Mouse (Mus musculus) hindbrain, postnatal 0 days (tissue): ENCODE measurements at regions not wholly inside any gene's neighbourhood (a gene's known extent, or its start where the extent isn't known, plus 50 kb on each side); places are given as distances from the start of the nearest gene placed in this dataset.

Experiments
- ATAC-seq: fragments of 200-750 bp; cut with Nextera tagmentation; 2 replicates; pipeline ENCODE4 v1.8.0; 2017; ENCODE audit warnings: mild to moderate bottlenecking, moderate TSS enrichment, moderate library complexity
- DNase-seq: peaks from one replicate; pipeline ENCODE4 v3.0.0-alpha.2; 2015; ENCODE audit warnings: low spot score
- H3K27ac ChIP-seq: fragments of 300-500 bp; sonication (generic); 2 replicates; pipeline ENCODE4 v1.5.1; 2014; ENCODE audit warnings: mild to moderate bottlenecking
- H3K27me3 ChIP-seq: fragments of 300-500 bp; sonication (generic); 2 replicates; pipeline ENCODE4 v1.6.1; 2014; ENCODE audit warnings: low read length, mixed read lengths; ENCODE audit not compliant: insufficient read depth
- H3K36me3 ChIP-seq: fragments of 300-500 bp; sonication (generic); 2 replicates; pipeline ENCODE4 v1.6.1; 2014; ENCODE audit warnings: low read length, mixed read lengths; ENCODE audit not compliant: insufficient read depth
- H3K4me1 ChIP-seq: fragments of 300-500 bp; sonication (generic); 2 replicates; pipeline ENCODE4 v1.6.1; 2014; ENCODE audit warnings: antibody characterized with exemption, low read length, mixed read lengths; ENCODE audit not compliant: insufficient read depth
- H3K4me2 ChIP-seq: fragments of 300-500 bp; sonication (generic); 2 replicates; pipeline ENCODE4 v1.6.1; 2014; ENCODE audit warnings: low read depth, mild to moderate bottlenecking, low read length, moderate library complexity, mixed read lengths
- H3K4me3 ChIP-seq: fragments of 300-500 bp; sonication (generic); 2 replicates; pipeline ENCODE4 v1.5.1; 2014; ENCODE audit warnings: low read length
- H3K9ac ChIP-seq: fragments of 300-500 bp; sonication (generic); replicated peaks from 2 replicates; pipeline ENCODE4 v1.6.1; 2014; ENCODE audit warnings: mild to moderate bottlenecking, low read length, moderate library complexity, mixed read lengths
- H3K9me3 ChIP-seq: fragments of 300-500 bp; sonication (generic); 2 replicates; pipeline ENCODE4 v1.6.1; 2016; ENCODE audit warnings: low read length, mixed read lengths
- CTCF ChIP-seq: IDR thresholded peaks from 2 replicates; pipeline ENCODE4 v1.5.1; 2016; ENCODE audit warnings: antibody characterized with exemption, control low read depth, low read depth
- WGBS: fragments of 180-500 bp; shearing (Covaris S2); extraction: QIAGEN DNeasy Blood & Tissue Kit; methylation state at CpG from one replicate; pipeline ENCODE4 v1.1.7; 2014; 5-methylcytosine and 5-hydroxymethylcytosine counted together

- Histone ChIP-seq H3K27ac (no peak overlapping the region), H3K27me3 (no peaks in the 10 kb centered on the region), H3K4me2 (no peak overlapping the region), H3K4me1 (no peaks in the 10 kb centered on the region), H3K9ac (no peak overlapping the region), H3K4me3 (no peak overlapping the region), H3K9me3 (no peaks in the 10 kb centered on the region), H3K36me3 (no peaks in the 10 kb centered on the region)
- no peak for TF ChIP-seq CTCF
- WGBS: 35% methylated on average over 6 of the region's 6 CpGs
- ATAC-seq: no peak
- DNase-seq: no peak
Measured at GRCm38 (mm10) chr11:84731890-84732289, 87.4 kb downstream of the Mrm1 start.

- no peaks in the 10 kb centered on the region for H3K27me3 ChIP-seq
- no peak for ATAC-seq
- H3K4me1 ChIP-seq: no peaks in the 10 kb centered on the region; the same call in 1 of the 2 replicates
- H3K36me3 ChIP-seq: no peaks in the 10 kb centered on the region
- no peak overlapping the region for H3K4me2 ChIP-seq
- no peak for TF ChIP-seq CTCF
- no peaks in the 10 kb centered on the region for H3K9me3 ChIP-seq
- H3K4me3 ChIP-seq: no peak overlapping the region
- 16% methylated on average over 8 of the region's 8 CpGs for WGBS
- no peak overlapping the region for H3K27ac ChIP-seq
- no peak for DNase-seq
- H3K9ac ChIP-seq: no peak overlapping the region
Measured at GRCm38 (mm10) chr11:84730218-84730617, 89.1 kb downstream of the Mrm1 start.

- Histone ChIP-seq H3K4me1 (no peaks in the 10 kb centered on the region; the same call in 1 of the 2 replicates), H3K9me3 (no peaks in the 10 kb centered on the region), H3K4me3 (no peak overlapping the region), H3K36me3 (no peaks in the 10 kb centered on the region), H3K4me2 (no peak overlapping the region), H3K9ac (no peak overlapping the region), H3K27ac (no peak overlapping the region), H3K27me3 (no peaks in the 10 kb centered on the region)
- no peak for TF ChIP-seq CTCF
- no peak for ATAC-seq
- 12% methylated on average over 2 of the region's 2 CpGs for WGBS
- peak; percentile 51 for DNase-seq
Measured at GRCm38 (mm10) chr11:84729189-84729588, 90.1 kb downstream of the Mrm1 start.

- Histone ChIP-seq H3K27ac (0 out of 2 replicates have a peak overlapping the region, but pooled peaks have one; percentile 15), H3K4me1 (no peaks in the 10 kb centered on the region; the same call in 1 of the 2 replicates), H3K27me3 (no peaks in the 10 kb centered on the region), H3K9ac (no peak overlapping the region), H3K9me3 (no peaks in the 10 kb centered on the region), H3K4me3 (no peak overlapping the region), H3K4me2 (peak overlapping the region; percentile 18; the same call in 1 of the 2 replicates), H3K36me3 (no peaks in the 10 kb centered on the region)
- no peak for ATAC-seq
- peak; percentile 30 for DNase-seq
- 41% methylated on average over 18 of the region's 18 CpGs for WGBS
- TF ChIP-seq CTCF: no peak
Measured at GRCm38 (mm10) chr11:84725936-84726613, 93.2 kb downstream of the Mrm1 start.

- Histone ChIP-seq H3K36me3 (no peaks in the 10 kb centered on the region), H3K9me3 (no peaks in the 10 kb centered on the region), H3K4me2 (no peak overlapping the region), H3K4me1 (no peaks in the 10 kb centered on the region; the same call in 1 of the 2 replicates), H3K27me3 (no peaks in the 10 kb centered on the region), H3K4me3 (no peak overlapping the region), H3K9ac (no peak overlapping the region), H3K27ac (no peak overlapping the region)
- DNase-seq (no peak), ATAC-seq (no peak)
- 46% methylated on average over 11 of the region's 11 CpGs for WGBS
- no peak for TF ChIP-seq CTCF
Measured at GRCm38 (mm10) chr11:84725177-84725792, 94.0 kb downstream of the Mrm1 start.

- H3K4me1 ChIP-seq: no peaks in the 10 kb centered on the region; the same call in 1 of the 2 replicates
- no peak overlapping the region for H3K4me3 ChIP-seq
- DNase-seq (peak; percentile 79), ATAC-seq (peak; percentile 75)
- peak overlapping the region; percentile 14; the same call in 1 of the 2 replicates for H3K4me2 ChIP-seq
- H3K27me3 ChIP-seq: no peaks in the 10 kb centered on the region
- H3K36me3 ChIP-seq: no peaks in the 10 kb centered on the region
- H3K9ac ChIP-seq: no peak overlapping the region
- H3K9me3 ChIP-seq: no peaks in the 10 kb centered on the region
- no peak overlapping the region for H3K27ac ChIP-seq
- peak; percentile 71 for TF ChIP-seq CTCF
- WGBS: 8% methylated on average over 18 of the region's 18 CpGs
Measured at GRCm38 (mm10) chr11:84724080-84724479, 95.2 kb downstream of the Mrm1 start.
